Mouse (Mus musculus): Measurements from ENCODE around the gene Aars. TPM values are rescaled to one million over a fixed set of nuclear protein-coding genes. Genes with fewer than 3 reads are reported as not detected.

Aars gene
- polyA plus RNA-seq, 1 experiment: 23.6 TPM

DNA sequence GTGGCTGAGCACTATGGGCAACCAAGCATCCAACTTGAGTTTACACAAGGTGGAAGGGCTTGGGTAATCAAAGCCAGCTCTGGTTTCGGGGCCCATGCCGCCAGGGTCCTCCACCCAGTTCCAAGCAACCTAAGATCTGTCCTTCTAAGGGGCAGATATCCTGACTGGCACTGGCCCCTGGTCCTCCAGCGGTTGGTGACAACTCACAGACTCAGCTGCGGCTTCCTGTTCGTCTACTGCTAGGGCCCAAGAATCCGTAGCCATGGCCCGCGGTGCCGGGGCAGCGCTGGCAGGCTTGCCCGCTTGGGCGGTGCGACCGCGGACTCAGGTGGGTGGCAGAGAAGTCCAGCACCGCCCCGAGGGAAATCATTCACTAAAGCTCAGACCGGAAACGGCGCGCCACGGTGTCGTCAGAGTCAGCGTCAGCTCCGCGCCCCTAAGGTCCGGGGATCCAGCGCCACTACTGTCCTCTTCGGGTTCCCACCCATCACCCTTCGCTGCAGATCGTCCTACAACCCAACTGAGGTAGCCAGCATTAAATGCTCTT lies 5.5 kb upstream of the Aars start:
- Histone ChIP-seq H3K4me1 (ENCODE audit: control insufficient read depth, insufficient read depth, insufficient read length, low read length) (no peaks in the 10 kb centered on the region; the same call in 1 of the 2 replicates), H3K36me3 (ENCODE audit: control insufficient read depth, insufficient read depth, low read length) (0 out of 2 replicates have a peak, but pooled peaks cover 2% of the 10 kb centered on the region), H3K27ac (ENCODE audit: insufficient read depth, low read depth, low read length) (peak overlapping the region; percentile 69), H3K27me3 (ENCODE audit: control insufficient read depth, insufficient read depth, low read length) (no peaks in the 10 kb centered on the region), H3K4me3 (ENCODE audit: low read depth, low read length) (peak overlapping the region; percentile 75)
- under 1% methylated on average over 31 of the region's 31 CpGs for WGBS
- peak; percentile 61 for TF ChIP-seq POLR2A (IDR thresholded peaks at IDR 0.05; ENCODE audit: low read depth, low read length)
- no peak for TF ChIP-seq CTCF (IDR thresholded peaks at IDR 0.05; ENCODE audit: extremely low read depth, insufficient read length, insufficient replicate concordance, low read depth, low read length)

DNA sequence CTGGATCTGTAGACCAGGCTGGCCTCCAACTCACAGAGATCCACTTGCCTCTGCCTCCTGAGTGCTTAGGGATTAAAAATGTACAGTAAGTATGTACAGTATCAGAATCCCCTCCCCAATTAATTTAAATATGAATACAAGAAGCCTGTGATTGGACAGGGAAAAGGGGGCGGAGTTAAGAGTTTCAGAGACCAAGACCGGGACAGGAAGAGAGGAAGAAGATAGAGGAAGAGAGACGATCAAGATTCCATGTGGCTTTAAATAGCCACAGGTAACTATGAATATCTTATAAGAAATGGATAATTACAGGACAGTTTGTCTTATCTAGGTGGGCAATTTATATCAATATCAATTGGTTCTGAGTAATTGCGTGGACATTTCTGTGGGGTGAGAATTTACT lies 3.4 kb upstream of the Aars start:
- Histone ChIP-seq H3K36me3 (ENCODE audit: control insufficient read depth, insufficient read depth, low read length) (no peaks in the 10 kb centered on the region), H3K4me3 (ENCODE audit: low read depth, low read length) (peak overlapping the region; percentile 58), H3K27me3 (ENCODE audit: control insufficient read depth, insufficient read depth, low read length) (no peaks in the 10 kb centered on the region), H3K4me1 (ENCODE audit: control insufficient read depth, insufficient read depth, insufficient read length, low read length) (peaks cover 2% of the 10 kb centered on the region), H3K27ac (ENCODE audit: insufficient read depth, low read depth, low read length) (no peak overlapping the region)
- TF ChIP-seq POLR2A (IDR thresholded peaks at IDR 0.05; ENCODE audit: low read depth, low read length) (no peak), CTCF (IDR thresholded peaks at IDR 0.05; ENCODE audit: extremely low read depth, insufficient read length, insufficient replicate concordance, low read depth, low read length) (no peak)
- 23% methylated on average over 4 of the region's 4 CpGs for WGBS

DNA sequence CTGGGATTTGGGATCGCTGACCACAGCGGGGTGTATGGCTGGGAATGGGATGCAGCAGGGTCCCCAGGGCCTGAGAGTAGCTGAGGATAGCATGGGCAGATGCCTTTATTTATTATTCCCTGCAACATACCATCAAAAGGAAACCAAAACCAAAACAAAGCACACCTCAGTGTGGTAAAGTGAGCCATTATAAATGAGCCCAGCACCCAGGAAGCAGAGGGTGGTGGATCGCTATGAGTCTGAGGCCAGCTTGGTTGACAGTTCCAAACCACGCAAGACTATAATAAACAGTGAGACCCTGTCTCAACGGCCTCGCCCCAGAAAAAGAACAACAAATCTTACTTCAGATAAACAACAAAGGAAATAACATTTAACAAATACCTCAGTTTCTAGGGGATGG lies 2.9 kb upstream of the Aars start:
- peak overlapping the region; percentile 58 for H3K4me3 ChIP-seq (ENCODE audit: low read depth, low read length)
- no peaks in the 10 kb centered on the region for H3K36me3 ChIP-seq (ENCODE audit: control insufficient read depth, insufficient read depth, low read length)
- peaks cover 2% of the 10 kb centered on the region for H3K4me1 ChIP-seq (ENCODE audit: control insufficient read depth, insufficient read depth, insufficient read length, low read length)
- 61% methylated on average over 6 of the region's 6 CpGs for WGBS
- H3K27ac ChIP-seq (ENCODE audit: insufficient read depth, low read depth, low read length): peak overlapping the region; percentile 35; the same call in 1 of the 2 replicates
- TF ChIP-seq CTCF (IDR thresholded peaks at IDR 0.05; ENCODE audit: extremely low read depth, insufficient read length, insufficient replicate concordance, low read depth, low read length) (no peak), POLR2A (IDR thresholded peaks at IDR 0.05; ENCODE audit: low read depth, low read length) (no peak)
- H3K27me3 ChIP-seq (ENCODE audit: control insufficient read depth, insufficient read depth, low read length): no peaks in the 10 kb centered on the region

DNA sequence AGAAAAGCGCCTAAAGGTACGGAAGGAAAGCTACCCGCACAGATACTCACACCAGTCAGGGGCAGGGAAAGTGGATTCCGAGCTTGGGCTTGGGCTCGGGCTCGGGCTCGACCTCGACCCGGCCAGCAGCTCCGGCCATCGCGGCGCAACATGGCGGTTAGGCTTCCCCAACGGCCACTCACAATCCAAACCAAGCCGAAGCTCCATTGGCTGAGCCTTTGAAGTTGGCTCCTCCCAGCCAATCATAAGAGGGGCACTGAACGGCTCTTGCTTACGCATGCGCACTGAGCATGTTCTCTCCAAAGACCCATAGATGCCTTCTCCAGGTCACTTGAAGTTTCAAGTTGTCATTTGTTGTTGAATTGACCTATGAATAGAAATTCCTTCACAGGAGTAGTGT lies 1.4 kb upstream of the Aars start, which contains the start of gene Ddx19b:
TSS of gene Ddx19b (minus strand) at position 180 of the 400 bp plus-strand sequence.
- 97% methylated on average over 19 of the region's 19 CpGs for WGBS
- H3K4me1 ChIP-seq (ENCODE audit: control insufficient read depth, insufficient read depth, insufficient read length, low read length): peaks cover 2% of the 10 kb centered on the region
- H3K4me3 ChIP-seq (ENCODE audit: low read depth, low read length): no peak within 1 kb of the TSS
- no peak for TF ChIP-seq CTCF (IDR thresholded peaks at IDR 0.05; ENCODE audit: extremely low read depth, insufficient read length, insufficient replicate concordance, low read depth, low read length)
- TF ChIP-seq POLR2A (IDR thresholded peaks at IDR 0.05; ENCODE audit: low read depth, low read length): no peak
- no peaks in the 10 kb centered on the region for H3K27me3 ChIP-seq (ENCODE audit: control insufficient read depth, insufficient read depth, low read length)
- H3K27ac ChIP-seq (ENCODE audit: insufficient read depth, low read depth, low read length): no peak within 1 kb of the TSS
- no peaks in the 10 kb centered on the region for H3K36me3 ChIP-seq (ENCODE audit: control insufficient read depth, insufficient read depth, low read length)

DNA sequence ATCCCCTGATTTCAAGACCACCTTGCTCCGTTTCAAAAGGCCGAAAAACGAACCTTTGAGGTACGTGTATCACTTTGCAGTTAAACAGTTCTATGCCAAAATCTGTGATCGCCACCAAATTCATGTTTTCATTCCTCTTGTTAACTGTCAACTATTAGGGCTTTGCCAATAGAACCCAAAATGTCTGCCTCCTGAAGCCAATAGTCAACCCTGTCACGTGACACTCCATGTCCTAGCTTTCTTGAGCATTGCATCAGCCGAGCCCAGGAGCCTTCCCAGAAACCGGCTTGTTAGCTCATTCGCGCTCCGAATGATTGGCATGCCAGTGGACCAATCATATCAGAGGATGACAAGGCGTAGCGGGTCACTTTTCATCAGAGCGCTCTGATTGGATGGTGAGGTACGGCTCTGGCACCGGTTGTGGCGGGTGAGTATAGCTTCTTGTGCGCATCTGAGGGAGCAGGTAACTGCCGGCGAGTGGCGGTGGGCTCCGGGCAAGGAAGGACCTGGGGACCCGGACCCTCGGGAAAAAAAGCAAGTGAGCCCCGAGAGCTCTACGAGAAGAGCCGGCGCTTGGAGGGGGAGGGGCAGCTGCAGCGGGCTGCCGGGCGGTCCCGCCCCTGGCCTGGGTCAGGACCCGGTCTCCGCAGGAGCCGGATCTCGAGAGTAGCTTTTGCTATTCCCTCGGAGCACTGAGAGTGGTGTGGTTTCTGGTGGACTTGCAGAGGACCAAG lies 705 bp downstream of the Aars start:
- Histone ChIP-seq H3K4me1 (ENCODE audit: control insufficient read depth, insufficient read depth, insufficient read length, low read length) (peaks cover 2% of the 10 kb centered on the region), H3K27me3 (ENCODE audit: control insufficient read depth, insufficient read depth, low read length) (no peaks in the 10 kb centered on the region), H3K36me3 (ENCODE audit: control insufficient read depth, insufficient read depth, low read length) (peaks cover 12% of the 10 kb centered on the region), H3K4me3 (ENCODE audit: low read depth, low read length) (peak overlapping the region; percentile 87), H3K27ac (ENCODE audit: insufficient read depth, low read depth, low read length) (peak overlapping the region; percentile 62)
- peak; percentile 53 for TF ChIP-seq POLR2A (IDR thresholded peaks at IDR 0.05; ENCODE audit: low read depth, low read length)
- TF ChIP-seq CTCF (IDR thresholded peaks at IDR 0.05; ENCODE audit: extremely low read depth, insufficient read length, insufficient replicate concordance, low read depth, low read length): no peak
- WGBS: 8% methylated on average over 37 of the region's 37 CpGs

DNA sequence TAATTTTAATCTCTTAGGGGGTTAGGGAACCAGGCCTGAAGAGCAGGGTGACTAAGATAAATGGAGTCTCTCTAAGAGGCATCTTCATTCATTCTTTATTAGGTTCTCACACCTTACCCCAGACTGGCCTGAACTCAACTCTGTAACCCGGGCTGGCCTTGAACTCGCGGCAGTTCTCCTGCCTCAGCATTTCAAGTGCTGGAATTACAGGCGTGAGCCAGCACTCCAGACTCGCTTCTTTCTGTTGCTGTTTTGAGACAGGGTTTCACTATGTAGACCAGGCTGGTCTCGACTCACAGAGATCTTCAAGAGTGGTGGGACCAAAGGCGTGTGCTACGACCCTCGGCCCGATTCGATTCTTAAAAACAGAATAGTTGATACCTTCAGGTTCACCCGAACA lies 1.3 kb downstream of the Aars start:
- no peaks in the 10 kb centered on the region for H3K27me3 ChIP-seq (ENCODE audit: control insufficient read depth, insufficient read depth, low read length)
- peaks cover 2% of the 10 kb centered on the region for H3K4me1 ChIP-seq (ENCODE audit: control insufficient read depth, insufficient read depth, insufficient read length, low read length)
- 16% methylated on average over 12 of the region's 12 CpGs for WGBS
- H3K36me3 ChIP-seq (ENCODE audit: control insufficient read depth, insufficient read depth, low read length): peaks cover 17% of the 10 kb centered on the region
- no peak for TF ChIP-seq CTCF (IDR thresholded peaks at IDR 0.05; ENCODE audit: extremely low read depth, insufficient read length, insufficient replicate concordance, low read depth, low read length)
- no peak for TF ChIP-seq POLR2A (IDR thresholded peaks at IDR 0.05; ENCODE audit: low read depth, low read length)
- H3K4me3 ChIP-seq (ENCODE audit: low read depth, low read length): peak overlapping the region; percentile 87
- peak overlapping the region; percentile 62 for H3K27ac ChIP-seq (ENCODE audit: insufficient read depth, low read depth, low read length)

DNA sequence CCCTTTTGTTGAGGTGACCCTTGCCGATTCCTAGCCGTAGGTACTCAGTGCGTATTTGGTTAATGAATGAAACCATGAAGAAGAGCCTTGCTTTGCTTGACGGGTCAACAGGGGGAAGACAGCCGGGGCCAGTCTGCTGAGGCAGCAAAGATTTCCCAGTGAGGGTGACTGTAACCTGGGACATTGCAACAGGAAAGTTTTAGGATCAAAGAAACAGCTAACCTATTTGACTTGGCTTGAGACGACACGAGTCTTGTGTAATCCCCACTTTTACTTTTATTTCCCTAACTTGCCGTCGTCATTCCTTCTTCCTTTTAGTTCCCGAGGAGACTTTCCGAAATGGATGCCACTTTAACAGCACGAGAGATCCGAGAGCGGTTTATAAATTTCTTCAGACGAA lies 3.6 kb downstream of the Aars start:
- WGBS: 92% methylated on average over 15 of the region's 15 CpGs
- Histone ChIP-seq H3K36me3 (ENCODE audit: control insufficient read depth, insufficient read depth, low read length) (peaks cover 33% of the 10 kb centered on the region), H3K4me1 (ENCODE audit: control insufficient read depth, insufficient read depth, insufficient read length, low read length) (peaks cover 2% of the 10 kb centered on the region), H3K27me3 (ENCODE audit: control insufficient read depth, insufficient read depth, low read length) (no peaks in the 10 kb centered on the region), H3K4me3 (ENCODE audit: low read depth, low read length) (no peak overlapping the region), H3K27ac (ENCODE audit: insufficient read depth, low read depth, low read length) (no peak overlapping the region)
- TF ChIP-seq CTCF (IDR thresholded peaks at IDR 0.05; ENCODE audit: extremely low read depth, insufficient read length, insufficient replicate concordance, low read depth, low read length) (no peak), POLR2A (IDR thresholded peaks at IDR 0.05; ENCODE audit: low read depth, low read length) (no peak)
